Mouse (Mus musculus) gastrocnemius, postnatal 4 days (tissue): Measurements from ENCODE around the gene Olfr518. TPM values are rescaled to one million over a fixed set of nuclear protein-coding genes. Genes with fewer than 3 reads are reported as not detected.
A peak's percentile ranks its signal among the peaks of the same experiment; 100 is the strongest.

ENCODE experiments used
- DNase-seq, 2 experiments: peaks; one replicate each; pipeline ENCODE4 v3.0.0; 2021 to 2022; ENCODE audit warnings: low spot score in 2 of 2, mixed read lengths in 2 of 2
- long read RNA-seq, 2 experiments: library from polyadenylated mRNA; stranded (forward); transcript quantifications; one replicate each; pipeline ENCODE4 v2.0.0; 2021
- total RNA-seq, 2 experiments: library from RNA; stranded (reverse); gene quantifications; 2 replicates each; pipeline ENCODE4 v1.2.3; 2021

The Olfr518 gene
- not detected for total RNA-seq
- long read RNA-seq, experiment 1 = 0 reads
- long read RNA-seq, experiment 2 = 0 reads

DNA sequence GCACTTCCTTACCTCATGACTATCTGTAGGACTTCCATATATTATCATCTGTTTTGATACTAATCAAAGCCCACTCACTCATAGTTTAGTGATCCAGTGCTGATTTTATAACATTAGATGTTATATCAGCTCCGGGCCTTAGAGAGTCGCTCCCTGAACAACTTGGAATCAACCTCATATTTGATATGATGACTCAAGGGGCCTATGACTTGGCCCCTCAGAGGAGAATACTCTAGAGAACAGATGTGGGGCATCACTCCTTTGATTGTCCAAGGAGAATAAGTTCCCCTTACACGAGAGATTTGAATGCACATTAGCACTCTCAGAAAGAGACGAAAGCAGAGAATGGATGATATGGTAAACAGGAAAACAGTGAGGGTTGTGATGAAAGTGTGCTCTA is at the start of gene Olfr518:
Olfr518 (minus strand) TSS at position 101 of the 400 bp plus-strand sequence.
- no peak for DNase-seq

DNA sequence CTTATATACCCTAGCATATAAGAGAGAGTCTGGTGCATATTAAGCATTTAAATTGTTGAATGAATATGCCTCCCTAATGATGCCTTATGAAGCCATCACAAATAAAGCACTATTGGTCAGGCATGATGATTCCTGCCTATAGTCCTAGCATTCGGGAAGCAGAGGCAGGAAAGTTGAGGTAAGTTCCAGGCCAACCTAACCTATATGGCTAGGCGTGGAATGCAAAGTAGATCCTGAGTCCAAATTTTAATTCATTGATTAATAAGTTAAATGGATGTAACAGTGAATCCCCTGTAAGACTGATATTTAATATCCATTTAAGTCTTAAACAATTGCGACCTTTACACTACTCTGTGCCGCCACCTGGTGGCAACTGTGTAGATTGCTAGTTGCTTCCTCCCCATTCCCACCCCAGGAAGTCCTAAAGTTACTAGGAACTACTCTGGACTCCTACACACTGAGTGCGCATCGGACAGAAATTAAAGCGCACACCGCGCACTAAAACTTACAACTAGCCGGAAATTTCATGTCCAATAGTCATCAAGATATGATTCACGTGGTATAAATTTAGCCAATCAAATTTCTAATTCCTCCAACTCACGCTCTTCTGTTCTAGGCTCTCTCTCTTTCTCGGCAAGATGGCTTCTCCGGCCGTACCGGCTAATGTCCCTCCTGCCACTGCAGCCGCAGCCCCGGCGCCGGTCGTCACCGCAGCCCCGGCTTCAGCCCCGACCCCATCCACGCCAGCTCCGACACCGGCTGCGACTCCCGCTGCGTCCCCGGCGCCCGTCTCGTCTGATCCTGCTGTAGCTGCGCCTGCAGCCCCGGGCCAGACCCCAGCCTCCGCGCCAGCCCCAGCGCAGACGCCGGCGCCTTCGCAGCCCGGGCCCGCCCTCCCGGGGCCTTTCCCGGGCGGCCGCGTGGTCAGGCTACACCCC is 49.3 kb upstream of the Olfr518 start, which contains the start of gene Eif3f:
Eif3f (plus strand) TSS at position 624 of the 938 bp plus-strand sequence.
- peak; percentile 72 to 88 for DNase-seq

DNA sequence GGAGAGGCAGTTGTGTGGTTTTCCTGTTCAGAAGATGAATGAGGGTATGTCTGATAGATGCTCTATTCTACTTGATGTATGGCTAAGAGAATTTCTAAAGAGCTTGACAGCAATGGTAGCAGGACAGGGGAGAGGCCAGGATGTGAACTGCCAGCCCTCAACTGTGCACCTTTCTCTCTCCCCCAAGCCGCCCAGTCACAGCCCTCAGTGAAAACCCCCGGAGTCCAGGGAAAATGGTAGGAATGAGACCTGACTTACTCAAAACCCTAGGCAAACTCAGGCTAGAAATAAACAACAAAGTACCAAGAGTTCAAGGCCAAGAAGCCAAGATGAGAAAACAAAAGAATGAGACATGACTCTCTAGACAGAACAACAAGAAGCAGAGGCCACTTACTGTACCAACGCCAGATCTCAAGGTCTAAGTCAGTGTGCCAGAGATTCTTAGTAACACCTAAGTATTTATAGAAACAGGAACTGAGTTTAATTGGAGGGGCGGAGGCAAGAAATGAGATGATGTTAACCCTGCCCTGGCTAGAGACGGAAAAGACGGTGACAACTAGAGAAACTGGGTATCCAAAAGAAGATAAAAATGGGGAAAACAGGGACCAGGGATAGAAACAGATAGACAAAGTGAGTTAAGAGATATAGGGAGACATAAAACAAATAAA is 45.1 kb upstream of the Olfr518 start, which contains the start of gene Nlrp10:
Nlrp10 (minus strand) TSS at position 453 of the 668 bp plus-strand sequence.
- DNase-seq = no peak

DNA sequence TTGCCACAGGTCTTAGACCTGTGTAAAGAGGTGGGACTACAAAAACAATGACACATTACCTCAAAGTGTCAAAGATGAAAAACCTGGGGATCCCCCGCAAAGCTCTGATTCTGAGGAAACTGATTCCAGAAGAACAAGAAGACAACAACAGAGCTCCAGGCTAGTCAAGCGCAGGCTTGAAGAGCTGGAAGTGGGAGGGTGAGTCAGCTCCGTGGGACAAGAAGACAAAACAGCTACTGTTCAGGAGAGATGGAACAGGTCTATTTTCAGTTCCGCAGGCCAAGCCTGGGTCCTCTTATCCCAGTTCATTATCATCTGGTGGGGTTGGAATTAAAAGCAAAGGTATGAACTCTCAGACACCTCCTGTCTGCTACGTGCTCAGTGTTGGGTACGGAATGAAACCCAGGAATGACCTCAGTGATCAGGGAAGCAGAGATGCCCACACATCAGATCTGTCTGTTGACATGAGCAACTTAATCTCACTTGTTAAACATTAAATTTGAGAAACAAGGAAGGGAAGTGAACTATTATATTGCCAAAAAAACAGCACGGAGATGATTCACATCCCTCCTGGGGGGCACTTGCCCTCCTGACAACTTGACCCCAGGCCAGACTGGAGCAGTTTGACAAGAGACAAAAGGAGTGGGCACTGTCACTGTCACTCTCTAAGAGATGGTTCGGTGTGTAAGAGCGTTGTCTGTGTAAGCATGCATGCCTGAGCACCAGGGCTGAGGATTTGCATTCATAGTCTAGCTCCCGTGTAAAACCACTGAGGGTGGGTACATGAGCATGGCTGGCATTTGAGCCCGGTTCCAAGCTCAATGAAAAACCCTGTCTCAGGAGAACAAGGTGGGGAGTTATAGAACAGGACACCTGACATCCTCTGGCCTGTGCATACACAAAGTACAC is 43.7 kb upstream of the Olfr518 start:
- no peak for DNase-seq

DNA sequence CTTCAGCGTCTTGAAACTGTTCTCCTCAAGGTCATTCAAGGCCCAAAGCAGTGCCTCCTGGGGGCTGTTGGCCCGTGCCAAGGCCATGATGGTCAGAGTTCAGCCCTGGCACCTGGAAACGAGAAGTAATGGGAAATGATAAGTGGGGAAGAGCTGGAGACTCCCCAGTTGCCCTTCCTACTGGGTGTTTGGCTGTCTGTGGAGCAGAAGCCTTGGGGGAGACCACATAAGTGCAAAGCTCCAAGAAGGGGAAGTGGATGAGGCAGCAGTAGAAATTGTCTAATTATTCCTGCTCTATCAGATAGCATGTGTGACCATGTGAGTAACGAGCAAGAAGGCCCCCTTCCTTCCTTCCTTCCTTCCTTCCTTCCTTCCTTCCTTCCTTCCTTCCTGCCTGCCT is 42.2 kb upstream of the Olfr518 start:
- no peak for DNase-seq

DNA sequence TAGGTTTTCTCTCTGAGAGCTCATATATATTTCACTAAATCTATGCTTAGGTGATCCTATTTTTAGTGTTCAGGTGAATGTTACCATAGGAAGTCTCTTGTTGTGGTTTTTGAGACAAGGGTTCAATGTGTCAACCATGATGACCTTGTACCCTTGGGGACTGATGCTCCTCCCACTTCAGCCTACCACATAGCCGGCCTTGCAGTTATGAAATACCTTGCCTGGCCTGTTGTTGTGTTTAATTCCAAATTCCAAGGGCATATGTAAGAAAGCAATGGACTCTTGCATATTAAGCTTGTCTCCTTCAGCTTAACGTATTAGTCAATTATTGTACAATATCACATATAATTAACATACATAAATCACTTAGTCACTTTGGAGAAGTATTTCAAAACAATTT is 19.2 kb upstream of the Olfr518 start:
- DNase-seq = no peak

DNA sequence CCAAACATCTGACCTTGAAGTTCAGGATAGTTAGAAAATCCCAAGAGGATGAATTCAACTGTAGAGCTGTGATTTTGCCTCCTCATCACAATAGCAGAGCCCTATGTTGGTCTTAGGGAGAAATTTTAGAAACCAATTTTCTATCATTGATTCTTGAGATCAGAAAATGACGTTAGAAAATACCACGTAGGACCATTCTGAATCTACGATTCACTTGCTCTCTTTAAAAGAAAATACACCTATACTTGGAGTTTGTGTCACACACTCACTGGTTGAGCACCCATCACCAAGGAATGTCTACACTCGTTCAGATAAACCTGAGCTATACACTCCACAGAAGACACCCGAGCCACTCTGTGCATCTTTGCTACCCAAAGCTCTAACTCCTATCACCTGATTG is 9.5 kb upstream of the Olfr518 start, which contains the start of gene Olfr519:
Olfr519 (minus strand) TSS at position 101 of the 400 bp plus-strand sequence.
- DNase-seq = no peak

DNA sequence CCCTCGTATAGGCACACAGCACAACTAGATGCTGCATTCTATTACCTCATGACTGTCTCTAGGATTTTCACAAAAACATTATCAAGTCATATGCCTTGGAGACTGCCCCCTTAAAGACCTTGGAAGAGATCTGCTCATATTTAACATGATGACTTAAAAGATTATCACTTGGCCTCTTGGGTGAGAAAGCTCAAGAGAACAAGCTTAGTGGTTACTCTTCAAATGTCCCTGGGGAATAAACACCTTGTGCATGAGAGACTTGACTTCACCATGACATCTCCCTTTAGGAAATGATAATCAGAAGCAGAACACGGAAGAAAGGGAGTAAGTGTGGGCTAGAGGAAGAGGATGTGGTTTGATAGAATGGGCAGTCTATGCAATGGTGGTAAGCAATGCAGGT is 12.5 kb downstream of the Olfr518 start, which contains the start of gene Olfr517:
Olfr517 (minus strand) TSS at position 101 of the 400 bp plus-strand sequence.
- DNase-seq = no peak

DNA sequence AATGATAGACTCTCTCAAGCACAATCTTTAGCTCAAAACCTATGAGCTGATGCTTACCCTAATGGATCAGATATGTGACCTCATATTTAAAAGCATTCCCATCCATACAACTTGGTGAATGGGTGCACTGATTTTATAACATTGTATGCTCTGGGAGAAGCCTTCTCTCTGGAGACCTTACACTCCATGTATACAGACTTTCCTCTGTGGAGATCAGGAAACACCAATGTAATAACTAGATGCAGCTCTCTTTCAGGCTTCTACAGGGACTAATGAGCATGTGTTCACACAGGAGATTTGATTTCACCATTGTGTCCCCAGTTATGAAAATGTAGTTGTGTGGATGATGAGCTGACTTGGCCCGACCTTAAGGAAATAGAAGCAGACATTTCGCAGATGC is 34.4 kb downstream of the Olfr518 start, which contains the start of gene Olfr516:
Olfr516 (minus strand) TSS at position 101 of the 400 bp plus-strand sequence.
- DNase-seq = no peak

Other genes with a start within 250 kb of the Olfr518 start
- gene Olfr509, start 233.1 kb downstream of the Olfr518 start, total RNA-seq = not detected
- not detected for gene Olfr510, start 218.6 kb downstream of the Olfr518 start, total RNA-seq
- gene Olfr512, start 171.7 kb downstream of the Olfr518 start, total RNA-seq = not detected
- not detected for gene Olfr513, start 134.0 kb downstream of the Olfr518 start, total RNA-seq
- not detected for gene Olfr514, start 59.0 kb downstream of the Olfr518 start, total RNA-seq
- gene Olfr516, start 34.5 kb downstream of the Olfr518 start, total RNA-seq = not detected
- not detected for gene Olfr517, start 12.6 kb downstream of the Olfr518 start, total RNA-seq
- not detected for gene Olfr519, start 9.4 kb upstream of the Olfr518 start, total RNA-seq
- under 1 TPM; 0.44 to 0.47 TPM for gene Nlrp10, start 45.2 kb upstream of the Olfr518 start, total RNA-seq
- 100 to 1,000 TPM; 163 to 167 TPM for gene Eif3f, start 49.4 kb upstream of the Olfr518 start, total RNA-seq
- gene Tub, start 65.3 kb upstream of the Olfr518 start, total RNA-seq = 1 to 10 TPM; 5.7 to 8.3 TPM
- gene Ric3, start 198.3 kb upstream of the Olfr518 start, total RNA-seq = 1 to 10 TPM; 1.4 to 1.7 TPM